Mouse (Mus musculus) midbrain, embryonic 10.5 days (tissue): ENCODE measurements around the gene Adh1. TPM values are rescaled to one million over a fixed set of nuclear protein-coding genes. Genes with fewer than 3 reads are reported as not detected.

Experiments used
- DNase-seq: peaks from one replicate; pipeline ENCODE4 v3.0.0-alpha.2; 2017; ENCODE audit warnings: low spot score
- H3K27ac ChIP-seq: fragments of 300-500 bp; sonication (generic); replicated peaks from 2 replicates; pipeline ENCODE4 v1.5.1; 2016; ENCODE audit warnings: mild to moderate bottlenecking
- H3K27me3 ChIP-seq: fragments of 300-500 bp; sonication (generic); 2 replicates; pipeline ENCODE4 v1.6.1; 2016; ENCODE audit warnings: low read depth, mild to moderate bottlenecking; ENCODE audit not compliant: poor library complexity, severe bottlenecking
- H3K36me3 ChIP-seq: fragments of 300-500 bp; sonication (generic); 2 replicates; pipeline ENCODE4 v1.6.1; 2016; ENCODE audit warnings: mild to moderate bottlenecking, moderate library complexity
- H3K4me1 ChIP-seq: fragments of 300-500 bp; sonication (generic); 2 replicates; pipeline ENCODE4 v1.6.1; 2016
- H3K4me3 ChIP-seq: fragments of 300-500 bp; sonication (generic); 2 replicates; pipeline ENCODE4 v1.5.1; 2016; ENCODE audit warnings: mild to moderate bottlenecking, moderate library complexity
- H3K9me3 ChIP-seq: fragments of 300-500 bp; sonication (generic); replicated peaks from 2 replicates; pipeline ENCODE4 v1.6.1; 2016; ENCODE audit warnings: mild to moderate bottlenecking
- WGBS: fragments of 180-500 bp; shearing (Covaris S2); methylation state at CpG from one replicate; pipeline ENCODE4 v1.1.7; 2016; 5-methylcytosine and 5-hydroxymethylcytosine counted together
- polyA plus RNA-seq: library from polyadenylated mRNA; unstranded; fragments of >200 nt; fragmentation: Nextera tagmentation; extraction: Ambion mirVana; gene quantifications from 2 replicates; pipeline ENCODE4 v1.2.1, GENCODE M21; 2016

Gene Adh1
- polyA plus RNA-seq, 1 experiment from 2014 or later, result 0.14 TPM

GRCm38 (mm10) chr3:138227082-138227481, 33.7 kb upstream of the Adh1 start:
- Histone ChIP-seq H3K36me3 (no peaks in the 10 kb centered on the region), H3K27ac (no peak overlapping the region), H3K4me3 (no peak overlapping the region), H3K27me3 (no peaks in the 10 kb centered on the region), H3K9me3 (no peaks in the 10 kb centered on the region), H3K4me1 (peaks cover 26% of the 10 kb centered on the region)
- WGBS, result 72% methylated on average over 2 of the region's 2 CpGs
- DNase-seq, result no peak

GRCm38 (mm10) chr3:138227782-138228181, 33.0 kb upstream of the Adh1 start:
- Histone ChIP-seq H3K36me3 (no peaks in the 10 kb centered on the region), H3K4me1 (peaks cover 22% of the 10 kb centered on the region), H3K4me3 (no peak overlapping the region), H3K27me3 (no peaks in the 10 kb centered on the region), H3K27ac (no peak overlapping the region), H3K9me3 (no peaks in the 10 kb centered on the region)
- 92% methylated on average over 8 of the region's 8 CpGs for WGBS
- no peak for DNase-seq

DNA sequence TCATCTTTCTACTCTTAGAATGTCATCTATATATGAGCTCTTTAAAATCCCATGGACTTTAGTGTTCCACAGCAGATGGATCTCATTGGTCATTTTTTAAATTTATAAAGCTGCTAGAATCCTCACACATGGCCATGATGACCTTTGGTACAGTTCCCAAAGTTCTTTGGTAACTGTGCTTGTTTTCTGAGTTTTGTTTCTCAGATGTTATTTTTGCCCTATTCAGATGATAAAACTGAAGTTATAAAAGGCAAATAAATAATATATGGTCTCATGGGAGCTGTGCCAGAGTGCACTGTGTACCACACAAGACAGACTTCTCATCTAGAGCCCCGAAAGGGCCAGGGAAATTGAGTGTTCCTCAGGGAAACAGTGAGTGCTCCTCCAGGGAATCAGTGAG, 31.3 kb upstream of the Adh1 start:
- peaks cover 22% of the 10 kb centered on the region for H3K4me1 ChIP-seq
- no peak overlapping the region for H3K27ac ChIP-seq
- no peak for DNase-seq
- H3K4me3 ChIP-seq, result no peak overlapping the region
- 97% methylated on average over 1 of the region's 1 CpGs for WGBS
- H3K36me3 ChIP-seq, result no peaks in the 10 kb centered on the region
- no peaks in the 10 kb centered on the region for H3K27me3 ChIP-seq
- no peaks in the 10 kb centered on the region for H3K9me3 ChIP-seq

DNA sequence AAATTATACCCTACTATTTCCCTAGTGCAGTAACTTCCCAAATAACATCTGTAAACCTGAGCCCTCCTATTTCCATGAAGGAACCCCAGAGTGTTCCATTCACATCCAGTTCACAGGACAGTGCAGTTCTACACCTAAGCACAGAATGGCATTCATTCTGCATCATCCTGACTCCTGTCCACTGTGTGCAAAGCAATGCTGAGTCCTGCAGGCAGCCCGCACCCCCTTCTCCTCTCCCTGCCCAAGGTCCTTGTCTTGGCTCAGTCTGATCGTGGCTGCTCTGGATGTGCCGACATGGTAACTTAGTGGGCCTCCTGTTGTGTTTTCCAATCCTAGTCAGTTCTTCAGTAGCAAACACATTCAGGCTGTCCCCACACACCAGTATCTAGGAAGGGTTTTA, 30.5 kb upstream of the Adh1 start:
- no peak overlapping the region for H3K27ac ChIP-seq
- H3K4me3 ChIP-seq, result no peak overlapping the region
- DNase-seq, result no peak
- WGBS, result 76% methylated on average over 3 of the region's 3 CpGs
- peaks cover 17% of the 10 kb centered on the region for H3K4me1 ChIP-seq
- no peaks in the 10 kb centered on the region for H3K36me3 ChIP-seq
- no peaks in the 10 kb centered on the region for H3K9me3 ChIP-seq
- no peaks in the 10 kb centered on the region for H3K27me3 ChIP-seq

DNA sequence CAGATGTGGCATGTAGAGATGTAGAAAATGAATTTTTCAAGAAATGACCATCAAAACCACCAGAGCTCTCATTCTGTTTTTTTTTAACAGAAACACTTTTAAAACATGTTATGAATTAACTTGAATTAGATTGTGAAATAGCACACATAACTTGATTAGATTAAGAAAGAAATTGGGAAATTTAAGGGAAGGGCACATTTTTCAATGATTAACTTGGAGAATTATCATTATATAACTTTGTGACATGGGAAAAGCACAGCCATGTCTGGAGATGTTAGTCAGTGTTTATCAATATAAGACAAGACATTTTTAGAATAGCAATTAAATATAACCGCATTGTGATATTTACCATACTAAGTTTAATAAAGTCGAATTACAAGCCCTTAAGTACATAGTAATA, 29.3 kb upstream of the Adh1 start:
- H3K4me3 ChIP-seq, result no peak overlapping the region
- DNase-seq, result no peak
- H3K27ac ChIP-seq, result no peak overlapping the region
- no peaks in the 10 kb centered on the region for H3K27me3 ChIP-seq
- 84% methylated on average over 2 of the region's 2 CpGs for WGBS
- peaks cover 8% of the 10 kb centered on the region for H3K4me1 ChIP-seq
- H3K36me3 ChIP-seq, result no peaks in the 10 kb centered on the region
- no peaks in the 10 kb centered on the region for H3K9me3 ChIP-seq

- 81% methylated on average over 11 of the region's 11 CpGs for WGBS
- H3K36me3 ChIP-seq, result no peaks in the 10 kb centered on the region
- no peak for DNase-seq
Measured at GRCm38 (mm10) chr3:138236546-138237163, 24.1 kb upstream of the Adh1 start.

GRCm38 (mm10) chr3:138238046-138238445, 22.7 kb upstream of the Adh1 start:
- Histone ChIP-seq H3K36me3 (no peaks in the 10 kb centered on the region), H3K4me3 (no peak overlapping the region), H3K27me3 (no peaks in the 10 kb centered on the region), H3K9me3 (no peaks in the 10 kb centered on the region), H3K27ac (no peak overlapping the region), H3K4me1 (0 out of 2 replicates have a peak, but pooled peaks cover 3% of the 10 kb centered on the region)
- 87% methylated on average over 10 of the region's 10 CpGs for WGBS
- no peak for DNase-seq

More at GRCm38 (mm10) chr3:138236546-138237163, 24.1 kb upstream of the Adh1 start:
- Histone ChIP-seq H3K27me3 (no peaks in the 10 kb centered on the region), H3K9me3 (no peaks in the 10 kb centered on the region), H3K4me1 (0 out of 2 replicates have a peak, but pooled peaks cover 3% of the 10 kb centered on the region), H3K4me3 (no peak overlapping the region), H3K27ac (no peak overlapping the region)

- Histone ChIP-seq H3K27ac (no peak overlapping the region), H3K9me3 (no peaks in the 10 kb centered on the region), H3K4me1 (peaks cover 4% of the 10 kb centered on the region; the same call in 1 of the 2 replicates), H3K27me3 (no peaks in the 10 kb centered on the region), H3K4me3 (no peak overlapping the region), H3K36me3 (no peaks in the 10 kb centered on the region)
- DNase-seq, result no peak
- WGBS, result 86% methylated on average over 6 of the region's 6 CpGs
Measured at GRCm38 (mm10) chr3:138239461-138239860, 21.3 kb upstream of the Adh1 start.

GRCm38 (mm10) chr3:138240411-138240810, 20.4 kb upstream of the Adh1 start:
- 92% methylated on average over 3 of the region's 3 CpGs for WGBS
- no peaks in the 10 kb centered on the region for H3K27me3 ChIP-seq
- H3K27ac ChIP-seq, result no peak overlapping the region
- peaks cover 6% of the 10 kb centered on the region; the same call in 1 of the 2 replicates for H3K4me1 ChIP-seq
- H3K9me3 ChIP-seq, result no peaks in the 10 kb centered on the region
- no peak for DNase-seq
- H3K4me3 ChIP-seq, result no peak overlapping the region
- H3K36me3 ChIP-seq, result no peaks in the 10 kb centered on the region

DNA sequence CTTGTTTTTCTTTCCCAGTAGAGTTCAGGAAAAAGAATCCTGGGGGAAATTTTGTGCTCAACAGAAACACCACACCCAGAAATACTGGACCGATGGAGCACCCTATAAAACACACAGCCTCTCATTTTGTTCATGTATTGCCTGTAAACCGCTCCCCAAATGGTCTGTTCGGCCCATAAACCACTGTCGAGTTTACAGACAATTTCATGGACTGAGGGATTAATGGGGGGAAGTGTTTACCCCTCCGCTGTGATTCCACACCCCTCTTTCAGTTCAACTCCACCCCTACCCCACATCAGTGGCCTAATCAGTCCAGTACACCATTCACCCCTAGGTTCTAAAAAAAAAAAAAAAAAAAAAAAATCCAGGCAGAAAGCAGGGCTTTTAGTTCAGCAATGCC, 19.8 kb upstream of the Adh1 start:
- Histone ChIP-seq H3K36me3 (no peaks in the 10 kb centered on the region), H3K9me3 (no peaks in the 10 kb centered on the region), H3K27ac (no peak overlapping the region), H3K4me1 (peaks cover 6% of the 10 kb centered on the region; the same call in 1 of the 2 replicates), H3K4me3 (no peak overlapping the region), H3K27me3 (no peaks in the 10 kb centered on the region)
- DNase-seq, result no peak
- WGBS, result 86% methylated on average over 5 of the region's 5 CpGs

DNA sequence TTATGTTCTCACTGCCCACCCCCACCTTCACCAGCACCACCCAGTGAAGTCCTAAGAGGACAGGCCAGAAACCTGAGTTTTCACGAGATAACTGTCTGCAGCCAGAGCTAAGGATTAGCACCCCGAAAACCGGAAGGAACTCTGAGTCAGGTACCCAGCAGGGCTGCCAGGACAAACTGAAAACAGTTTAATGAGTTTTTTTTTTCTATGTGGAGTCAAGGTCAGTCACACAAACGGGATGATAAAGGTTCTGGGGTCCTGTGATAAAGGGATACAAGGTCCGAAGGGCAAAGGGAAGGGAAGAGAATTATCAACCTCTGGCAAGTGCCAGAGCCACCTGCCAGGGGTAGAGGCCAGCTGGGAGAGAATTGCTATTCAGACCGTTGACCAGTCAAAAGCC, 19.4 kb upstream of the Adh1 start:
- no peak for DNase-seq
- H3K36me3 ChIP-seq, result no peaks in the 10 kb centered on the region
- H3K27ac ChIP-seq, result no peak overlapping the region
- H3K27me3 ChIP-seq, result no peaks in the 10 kb centered on the region
- H3K4me3 ChIP-seq, result no peak overlapping the region
- peaks cover 4% of the 10 kb centered on the region; the same call in 1 of the 2 replicates for H3K4me1 ChIP-seq
- no peaks in the 10 kb centered on the region for H3K9me3 ChIP-seq
- 70% methylated on average over 6 of the region's 6 CpGs for WGBS

DNA sequence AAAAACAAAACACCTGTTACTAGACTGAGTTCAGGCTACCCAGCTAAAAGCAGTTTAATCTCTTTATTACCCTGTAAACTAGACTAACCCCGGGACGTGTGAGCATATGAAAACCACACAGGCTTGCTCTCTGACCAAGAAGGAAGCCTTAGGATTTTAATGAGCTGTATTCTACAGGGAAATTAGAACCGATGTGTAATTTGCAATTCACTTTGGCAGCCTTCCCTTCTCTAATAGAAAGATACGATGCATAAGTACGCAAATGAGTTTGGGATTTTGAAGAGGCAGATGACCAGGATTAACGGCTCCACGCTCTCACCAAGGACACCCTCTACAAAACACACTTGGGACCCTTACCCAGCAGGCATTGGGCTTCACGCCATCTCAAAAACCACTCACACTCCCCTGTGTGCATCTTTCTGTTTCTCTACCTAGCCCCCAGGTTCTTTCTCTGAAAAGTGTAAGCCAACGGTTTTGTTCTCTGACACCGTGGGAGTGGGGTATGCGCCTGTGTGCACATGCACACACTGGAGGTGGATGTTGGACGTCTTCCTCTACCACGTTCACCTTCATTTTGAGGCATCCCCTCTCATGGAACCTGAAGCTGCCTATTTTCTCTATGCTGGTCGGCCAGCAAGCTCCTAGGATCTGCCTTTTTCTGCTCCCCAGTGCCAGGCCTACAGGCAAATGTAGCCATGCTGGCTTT, 18.6 kb upstream of the Adh1 start:
- DNase-seq, result no peak
- Histone ChIP-seq H3K9me3 (no peaks in the 10 kb centered on the region), H3K27ac (no peak overlapping the region), H3K4me3 (no peak overlapping the region), H3K27me3 (no peaks in the 10 kb centered on the region), H3K4me1 (peaks cover 3% of the 10 kb centered on the region; the same call in 1 of the 2 replicates), H3K36me3 (no peaks in the 10 kb centered on the region)
- 88% methylated on average over 14 of the region's 14 CpGs for WGBS

DNA sequence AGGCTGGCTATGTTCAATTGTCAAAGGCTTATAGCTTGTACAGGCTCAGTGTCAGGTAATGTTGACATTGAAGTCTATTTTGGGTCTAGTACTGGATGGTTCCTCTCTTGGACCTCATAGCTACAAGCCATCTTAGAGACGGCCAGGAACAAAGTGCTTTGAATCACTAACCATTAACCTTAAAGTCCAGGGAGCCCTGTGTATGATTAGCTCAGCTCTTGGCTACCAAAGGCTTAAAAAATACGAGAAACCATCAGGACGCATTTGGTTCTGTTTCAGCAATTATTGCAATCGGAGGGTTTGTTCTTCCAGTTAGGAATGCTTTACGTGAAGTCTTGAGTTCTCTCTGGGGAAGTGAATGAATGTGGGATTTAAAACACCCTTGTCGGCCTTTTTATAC, 17.9 kb upstream of the Adh1 start:
- H3K36me3 ChIP-seq, result no peaks in the 10 kb centered on the region
- no peaks in the 10 kb centered on the region for H3K9me3 ChIP-seq
- 91% methylated on average over 6 of the region's 6 CpGs for WGBS
- H3K27ac ChIP-seq, result no peak overlapping the region
- no peak overlapping the region for H3K4me3 ChIP-seq
- H3K27me3 ChIP-seq, result no peaks in the 10 kb centered on the region
- no peak for DNase-seq
- peaks cover 3% of the 10 kb centered on the region; the same call in 1 of the 2 replicates for H3K4me1 ChIP-seq
